Mouse (Mus musculus) kidney, embryonic 16.5 days (tissue): ENCODE measurements around the gene Krt12. TPM values are rescaled to one million over a fixed set of nuclear protein-coding genes. Genes with fewer than 3 reads are reported as not detected.

ENCODE experiments used
- ATAC-seq: fragments of 200-750 bp; cut with Nextera tagmentation; 2 replicates; pipeline ENCODE4 v1.8.0; 2017; ENCODE audit warnings: moderate TSS enrichment; ENCODE audit not compliant: low FRiP score, low TSS enrichment
- H3K27ac ChIP-seq: fragments of 300-500 bp; sonication (generic); 2 replicates; pipeline ENCODE4 v1.5.1; 2014; ENCODE audit warnings: low read length
- H3K27me3 ChIP-seq: fragments of 300-500 bp; sonication (generic); 2 replicates; pipeline ENCODE4 v1.6.1; 2014; ENCODE audit warnings: low read length, control low read depth, mixed read lengths; ENCODE audit not compliant: insufficient read depth
- H3K36me3 ChIP-seq: fragments of 300-500 bp; sonication (generic); 2 replicates; pipeline ENCODE4 v1.6.1; 2014; ENCODE audit warnings: low read length, control low read depth, mixed read lengths; ENCODE audit not compliant: insufficient read depth
- H3K4me1 ChIP-seq: fragments of 300-500 bp; sonication (generic); 2 replicates; pipeline ENCODE4 v1.6.1; 2014; ENCODE audit warnings: low read length, control low read depth, mixed read lengths; ENCODE audit not compliant: insufficient read depth
- H3K4me2 ChIP-seq: fragments of 300-500 bp; sonication (generic); replicated peaks from 2 replicates; pipeline ENCODE4 v1.6.1; 2014; ENCODE audit warnings: low read depth, low read length
- H3K4me3 ChIP-seq: fragments of 300-500 bp; sonication (generic); 2 replicates; pipeline ENCODE4 v1.5.1; 2014; ENCODE audit warnings: mild to moderate bottlenecking, low read length
- H3K9ac ChIP-seq: fragments of 300-500 bp; sonication (generic); replicated peaks from 2 replicates; pipeline ENCODE4 v1.6.1; 2014; ENCODE audit warnings: low read length
- H3K9me3 ChIP-seq: fragments of 300-500 bp; sonication (generic); 2 replicates; pipeline ENCODE4 v1.6.1; 2016; ENCODE audit warnings: low read length, control low read depth
- WGBS: fragments of 180-500 bp; shearing (Covaris S2); extraction: QIAGEN DNeasy Blood & Tissue Kit; methylation state at CpG from one replicate; pipeline ENCODE4 v1.1.7; 2014; 5-methylcytosine and 5-hydroxymethylcytosine counted together
- polyA plus RNA-seq: library from polyadenylated mRNA; unstranded; fragments of >200 nt; fragmentation: Nextera tagmentation; extraction: Ambion mirVana; gene quantifications from 2 replicates; pipeline ENCODE4 v1.2.1, GENCODE M21; 2015

Gene Krt12
- polyA plus RNA-seq, 1 experiment from 2014 or later: 0.09 TPM

DNA sequence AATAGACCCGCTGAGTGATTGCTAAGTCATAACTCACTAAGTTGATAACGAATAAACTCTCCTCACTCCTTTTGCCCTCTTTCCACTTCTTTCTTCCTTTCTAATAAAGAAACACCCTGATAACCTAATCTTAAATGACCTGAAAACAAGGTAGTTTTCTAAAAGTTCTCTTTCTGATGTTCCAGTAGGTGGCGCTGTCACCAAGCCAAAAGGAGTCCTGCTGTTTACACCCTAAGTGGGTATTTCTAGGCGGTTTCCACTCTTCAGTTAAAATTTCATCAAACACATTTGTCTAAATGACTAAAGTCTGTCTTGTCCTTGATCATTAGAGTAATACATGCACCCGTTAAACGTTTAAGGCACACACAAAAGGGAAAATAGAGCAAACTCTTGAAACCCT is 8.8 kb downstream of the Krt12 start:
- no peak overlapping the region for H3K4me3 ChIP-seq
- H3K27ac ChIP-seq: no peak overlapping the region
- no peaks in the 10 kb centered on the region for H3K36me3 ChIP-seq
- no peaks in the 10 kb centered on the region for H3K9me3 ChIP-seq
- H3K4me1 ChIP-seq: no peaks in the 10 kb centered on the region
- no peak for ATAC-seq
- WGBS: 14% methylated on average over 6 of the region's 6 CpGs
- H3K27me3 ChIP-seq: no peaks in the 10 kb centered on the region
- H3K4me2 ChIP-seq: no peak overlapping the region
- no peak overlapping the region for H3K9ac ChIP-seq

DNA sequence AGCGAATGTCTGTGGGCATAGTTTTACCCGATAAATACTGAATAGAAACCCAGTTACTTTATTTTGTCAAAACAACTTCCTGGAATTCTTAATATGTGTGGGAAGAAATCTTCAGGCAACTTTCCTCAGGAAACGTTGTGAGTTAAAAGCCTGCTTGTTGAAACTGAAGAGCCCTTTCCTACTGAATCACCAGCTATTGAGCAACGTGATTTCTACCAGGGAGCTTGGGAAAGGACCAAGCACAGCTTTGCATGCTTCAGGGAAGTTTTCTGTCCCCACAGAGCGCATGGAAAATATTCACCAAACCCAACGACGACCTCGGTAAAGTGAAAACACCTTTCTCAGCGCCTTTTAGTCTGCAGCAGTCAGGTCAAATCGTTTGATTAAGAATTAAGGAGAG is 15.9 kb downstream of the Krt12 start:
- no peak for ATAC-seq
- Histone ChIP-seq H3K27ac (no peak overlapping the region), H3K27me3 (peaks cover 3% of the 10 kb centered on the region; the same call in 1 of the 2 replicates), H3K9me3 (no peaks in the 10 kb centered on the region), H3K4me3 (no peak overlapping the region), H3K9ac (no peak overlapping the region), H3K4me1 (no peaks in the 10 kb centered on the region), H3K36me3 (no peaks in the 10 kb centered on the region), H3K4me2 (no peak overlapping the region)
- WGBS: 72% methylated on average over 10 of the region's 10 CpGs

GRCm38 (mm10) chr11:99399956-99400549 is 22.0 kb downstream of the Krt12 start:
- Histone ChIP-seq H3K4me2 (no peak overlapping the region), H3K9ac (no peak overlapping the region), H3K9me3 (no peaks in the 10 kb centered on the region), H3K27me3 (no peaks in the 10 kb centered on the region), H3K27ac (no peak overlapping the region), H3K4me3 (no peak overlapping the region), H3K36me3 (no peaks in the 10 kb centered on the region), H3K4me1 (no peaks in the 10 kb centered on the region)
- WGBS: 83% methylated on average over 13 of the region's 13 CpGs
- ATAC-seq: no peak

DNA sequence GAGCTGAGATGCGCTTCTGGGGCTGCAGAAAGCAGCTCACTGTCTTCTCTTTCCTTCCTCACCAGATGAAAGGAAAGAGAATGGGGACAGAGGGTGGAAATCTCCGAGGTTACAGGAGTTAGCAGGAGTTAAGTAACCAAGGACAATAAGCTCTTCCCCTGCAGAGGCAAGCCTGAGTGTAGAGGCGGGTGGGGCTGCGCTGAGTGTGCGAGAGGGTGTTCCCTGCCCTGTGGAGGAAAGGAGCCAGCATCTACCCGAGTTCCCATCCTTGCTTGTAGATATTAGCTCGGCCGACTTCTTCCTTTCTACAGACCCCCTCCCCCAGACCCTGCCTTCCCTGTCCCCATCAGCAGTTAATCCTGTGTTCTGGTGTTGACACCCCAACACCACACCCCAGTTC is 23.2 kb downstream of the Krt12 start:
- no peak overlapping the region for H3K9ac ChIP-seq
- WGBS: 56% methylated on average over 8 of the region's 8 CpGs
- H3K9me3 ChIP-seq: no peaks in the 10 kb centered on the region
- no peak overlapping the region for H3K4me2 ChIP-seq
- no peak overlapping the region for H3K27ac ChIP-seq
- no peaks in the 10 kb centered on the region for H3K27me3 ChIP-seq
- no peaks in the 10 kb centered on the region for H3K4me1 ChIP-seq
- ATAC-seq: no peak
- H3K36me3 ChIP-seq: no peaks in the 10 kb centered on the region
- no peak overlapping the region for H3K4me3 ChIP-seq

GRCm38 (mm10) chr11:99398084-99398483 is 24.0 kb downstream of the Krt12 start:
- H3K9ac ChIP-seq: no peak overlapping the region
- H3K4me1 ChIP-seq: no peaks in the 10 kb centered on the region
- H3K9me3 ChIP-seq: no peaks in the 10 kb centered on the region
- H3K4me2 ChIP-seq: no peak overlapping the region
- ATAC-seq: no peak
- H3K27ac ChIP-seq: no peak overlapping the region
- no peaks in the 10 kb centered on the region for H3K36me3 ChIP-seq
- 66% methylated on average over 3 of the region's 3 CpGs for WGBS
- no peak overlapping the region for H3K4me3 ChIP-seq
- no peaks in the 10 kb centered on the region for H3K27me3 ChIP-seq

DNA sequence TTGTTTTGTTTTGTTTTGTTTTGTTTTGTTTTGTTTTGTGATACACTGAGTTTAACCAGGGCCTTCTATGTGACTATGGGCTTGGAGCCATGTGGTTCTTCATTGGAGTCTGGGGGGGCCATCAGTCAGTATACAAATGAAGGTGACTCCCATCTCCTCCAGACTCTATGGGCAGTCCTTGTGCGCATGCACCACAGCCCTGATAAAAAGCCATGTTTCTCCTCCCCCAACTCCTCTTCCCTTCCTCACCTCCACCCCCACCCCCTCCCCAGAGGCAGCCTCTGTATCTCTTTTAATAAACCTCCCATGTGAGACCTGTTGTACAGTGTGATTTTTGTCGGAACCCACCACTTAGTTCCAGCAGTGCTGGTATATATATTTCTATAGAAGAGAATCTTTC is 25.4 kb downstream of the Krt12 start:
- H3K9ac ChIP-seq: no peak overlapping the region
- H3K4me1 ChIP-seq: no peaks in the 10 kb centered on the region
- ATAC-seq: no peak
- no peak overlapping the region for H3K4me2 ChIP-seq
- H3K36me3 ChIP-seq: no peaks in the 10 kb centered on the region
- H3K4me3 ChIP-seq: no peak overlapping the region
- no peaks in the 10 kb centered on the region for H3K9me3 ChIP-seq
- 89% methylated on average over 2 of the region's 2 CpGs for WGBS
- no peak overlapping the region for H3K27ac ChIP-seq
- no peaks in the 10 kb centered on the region for H3K27me3 ChIP-seq

GRCm38 (mm10) chr11:99396034-99396433 is 26.0 kb downstream of the Krt12 start:
- H3K36me3 ChIP-seq: no peaks in the 10 kb centered on the region
- H3K4me3 ChIP-seq: no peak overlapping the region
- no peak overlapping the region for H3K27ac ChIP-seq
- H3K27me3 ChIP-seq: no peaks in the 10 kb centered on the region
- 38% methylated on average over 3 of the region's 3 CpGs for WGBS
- H3K4me2 ChIP-seq: no peak overlapping the region
- H3K4me1 ChIP-seq: no peaks in the 10 kb centered on the region
- H3K9ac ChIP-seq: no peak overlapping the region
- ATAC-seq: no peak
- H3K9me3 ChIP-seq: no peaks in the 10 kb centered on the region

DNA sequence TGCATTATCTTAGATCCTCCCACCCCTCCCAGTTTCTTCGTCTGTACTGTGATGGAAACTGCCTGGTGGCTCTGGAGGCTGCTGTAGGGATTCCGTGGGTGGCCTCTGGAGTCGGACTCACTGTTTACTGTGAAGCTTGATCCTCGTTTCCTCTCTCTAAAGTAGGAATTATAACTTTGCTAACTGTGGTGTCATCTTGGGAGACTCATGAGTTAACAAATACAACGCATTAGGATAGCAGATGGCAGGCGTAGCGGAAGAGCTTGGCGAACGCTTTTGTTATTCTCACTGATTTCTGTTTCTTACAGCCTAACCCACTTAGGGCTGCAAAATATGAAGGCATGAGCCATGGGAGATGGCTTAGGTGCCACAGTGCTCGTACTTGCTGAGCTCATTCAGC is 29.6 kb downstream of the Krt12 start:
- no peak overlapping the region for H3K9ac ChIP-seq
- no peaks in the 10 kb centered on the region for H3K9me3 ChIP-seq
- H3K4me2 ChIP-seq: no peak overlapping the region
- H3K4me1 ChIP-seq: no peaks in the 10 kb centered on the region
- H3K27me3 ChIP-seq: no peaks in the 10 kb centered on the region
- no peak for ATAC-seq
- H3K36me3 ChIP-seq: no peaks in the 10 kb centered on the region
- H3K27ac ChIP-seq: no peak overlapping the region
- WGBS: 85% methylated on average over 10 of the region's 10 CpGs
- H3K4me3 ChIP-seq: no peak overlapping the region

GRCm38 (mm10) chr11:99391375-99391774 is 30.7 kb downstream of the Krt12 start:
- Histone ChIP-seq H3K36me3 (no peaks in the 10 kb centered on the region), H3K4me2 (no peak overlapping the region), H3K4me3 (no peak overlapping the region), H3K4me1 (no peaks in the 10 kb centered on the region; the same call in 1 of the 2 replicates), H3K9ac (no peak overlapping the region), H3K27ac (no peak overlapping the region), H3K27me3 (no peaks in the 10 kb centered on the region), H3K9me3 (no peaks in the 10 kb centered on the region)
- WGBS: 82% methylated on average over 6 of the region's 6 CpGs
- no peak for ATAC-seq

- Histone ChIP-seq H3K36me3 (no peaks in the 10 kb centered on the region), H3K4me1 (no peaks in the 10 kb centered on the region; the same call in 1 of the 2 replicates), H3K4me2 (no peak overlapping the region), H3K27me3 (no peaks in the 10 kb centered on the region), H3K9ac (no peak overlapping the region), H3K27ac (no peak overlapping the region), H3K4me3 (no peak overlapping the region), H3K9me3 (no peaks in the 10 kb centered on the region)
- WGBS: 70% methylated on average over 7 of the region's 7 CpGs
- no peak for ATAC-seq
Measured at GRCm38 (mm10) chr11:99390866-99391265, 31.2 kb downstream of the Krt12 start.
